Mouse (Mus musculus): ENCODE results near the gene 1700034J05Rik. TPM values are rescaled to one million over a fixed set of nuclear protein-coding genes. Genes with fewer than 3 reads are reported as not detected.

The 1700034J05Rik gene
- total and polyA plus RNA-seq, 3 experiments = not detected

DNA sequence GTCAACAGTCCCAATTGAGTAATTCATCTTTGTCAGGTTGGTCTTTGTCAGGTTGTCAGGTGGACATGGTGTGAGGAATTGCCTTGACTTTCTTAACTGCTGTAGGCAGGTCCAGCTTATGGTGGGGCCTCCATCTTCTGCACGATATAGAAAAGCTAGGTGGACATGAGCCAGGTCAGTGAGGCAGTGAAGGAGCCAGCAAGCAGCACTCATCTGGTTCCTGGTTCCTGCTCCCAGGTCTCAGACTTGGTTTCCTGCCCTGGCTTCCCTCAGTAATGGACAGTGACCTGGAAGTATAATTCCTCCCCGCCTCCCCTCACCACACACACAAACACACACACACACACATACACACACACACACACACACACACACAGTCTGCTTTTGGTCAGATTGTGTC, 41.2 kb upstream of the 1700034J05Rik start:
- Histone ChIP-seq H3K9ac (ENCODE audit: insufficient read depth, low read depth) (no peak overlapping the region), H3K4me3 (replicated peaks in 1 of 3; ENCODE audit: low read depth in 2 of 3, low read length in 2 of 3, poor library complexity in 1 of 3) (no peak overlapping the region), H3K4me2 (ENCODE audit: insufficient read depth, low read depth, poor library complexity, severe bottlenecking) (no peak overlapping the region), H3K27ac (ENCODE audit: insufficient read depth, low read depth) (no peak overlapping the region), H3K36me3 (replicated peaks in 1 of 2; ENCODE audit: control insufficient read depth in 1 of 2, insufficient read depth in 1 of 2, low read length in 1 of 2) (peaks cover 7 to 64% of the 10 kb centered on the region in 2 experiments), H3K9me3 (replicated peaks; ENCODE audit: low read length) (no peaks in the 10 kb centered on the region), H3K4me1 (ENCODE audit: control insufficient read depth in 1 of 2, insufficient read depth in 2 of 2) (no peaks in the 10 kb centered on the region), H3K27me3 (replicated peaks) (no peaks in the 10 kb centered on the region), H3K79me2 (replicated peaks; ENCODE audit: control insufficient read depth, extremely low read depth, insufficient read depth, poor library complexity, severe bottlenecking) (no peaks in the 10 kb centered on the region)
- TF ChIP-seq ETS1 (conservative IDR thresholded peaks at IDR 0.05; ENCODE audit: low read depth, low read length) (no peak), GABPA (IDR thresholded peaks at IDR 0.05; ENCODE audit: insufficient replicate concordance, low read depth, low read length) (no peak), MAFK (IDR thresholded peaks at IDR 0.05; ENCODE audit: insufficient replicate concordance, low read length) (no peak), TCF12 (IDR thresholded peaks at IDR 0.05; ENCODE audit: low read depth, low read length) (no peak), ZNF384 (IDR thresholded peaks at IDR 0.05; ENCODE audit: low read depth, low read length) (no peak), PAX5 (IDR thresholded peaks at IDR 0.05; ENCODE audit: low read length) (no peak), JUND (conservative IDR thresholded peaks at IDR 0.05; ENCODE audit: low read depth, low read length) (no peak), MYC (IDR thresholded peaks at IDR 0.05; ENCODE audit: low read depth, low read length) (no peak), ZMIZ1 (IDR thresholded peaks at IDR 0.05; ENCODE audit: low read depth, low read length) (no peak), HCFC1 (IDR thresholded peaks at IDR 0.05; ENCODE audit: low read depth, low read length) (no peak), USF1 (IDR thresholded peaks at IDR 0.05; ENCODE audit: low read depth, low read length) (no peak), SMC3 (IDR thresholded peaks at IDR 0.05; ENCODE audit: low read depth, low read length) (no peak), JUN (IDR thresholded peaks at IDR 0.05; ENCODE audit: insufficient read depth, low read depth, low read length) (no peak), NRF1 (IDR thresholded peaks at IDR 0.05; ENCODE audit: low read depth, low read length) (no peak), SIN3A (IDR thresholded peaks at IDR 0.05; ENCODE audit: low read length) (no peak), EP300 (IDR thresholded peaks at IDR 0.05; ENCODE audit: low read length) (no peak), MEF2A (IDR thresholded peaks at IDR 0.05; ENCODE audit: borderline replicate concordance, low read depth, low read length) (no peak), IRF4 (IDR thresholded peaks at IDR 0.05; ENCODE audit: low read depth, low read length) (no peak)
- no peak for DNase-seq (ENCODE audit: extremely low read depth)
- dilution Hi-C loops (cut with MboI; ENCODE audit: extremely low pct_ligation_motif_present, extremely low pct_unique_long_range_greater_than_20kb, low sequenced_read_pairs) (no loop called here), in situ Hi-C loops (cut with MboI; ENCODE audit: low pct_ligation_motif_present, low pct_unique_long_range_greater_than_20kb, low sequenced_read_pairs) (loop anchor here (10.0 to 25.0 kb wide), 2 partner anchors 161 to 333 kb away; no protein-coding TSS in a partner anchor)

DNA sequence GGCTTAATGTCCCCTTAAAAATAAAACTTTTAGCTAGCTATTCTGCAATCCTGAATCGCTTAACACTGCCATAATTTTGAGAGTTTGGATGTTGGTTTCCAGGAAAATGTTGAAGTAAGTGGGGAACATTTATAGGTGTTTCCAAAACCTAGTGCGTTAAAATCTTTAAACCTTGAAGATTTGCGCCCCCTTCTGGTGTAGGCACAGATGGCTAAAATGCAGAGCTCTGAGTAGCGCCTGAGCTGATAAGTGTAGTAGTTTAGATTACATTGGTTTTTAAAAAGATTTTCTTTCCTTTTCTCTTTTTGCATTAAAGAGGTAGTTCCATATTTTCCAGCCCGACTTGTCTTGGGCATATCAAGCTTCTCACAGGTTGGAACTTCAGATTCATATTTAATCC, 40.0 kb upstream of the 1700034J05Rik start:
- H3K4me2 ChIP-seq (ENCODE audit: insufficient read depth, low read depth, poor library complexity, severe bottlenecking) = no peak overlapping the region
- H3K27me3 ChIP-seq (replicated peaks) = no peaks in the 10 kb centered on the region
- peaks cover 6 to 57% of the 10 kb centered on the region in 2 experiments for H3K36me3 ChIP-seq (replicated peaks in 1 of 2; ENCODE audit: control insufficient read depth in 1 of 2, insufficient read depth in 1 of 2, low read length in 1 of 2)
- TF ChIP-seq SMC3 (IDR thresholded peaks at IDR 0.05; ENCODE audit: low read depth, low read length) (peak; percentile 79), NRF1 (IDR thresholded peaks at IDR 0.05; ENCODE audit: low read depth, low read length) (no peak), HCFC1 (IDR thresholded peaks at IDR 0.05; ENCODE audit: low read depth, low read length) (no peak), MAZ (IDR thresholded peaks at IDR 0.05; ENCODE audit: low read depth, low read length) (0 out of 2 replicates have a peak, but pooled peaks have one; percentile 16), E2F4 (IDR thresholded peaks at IDR 0.05; ENCODE audit: insufficient replicate concordance, low read depth, low read length) (no peak), CTCF (conservative IDR thresholded peaks at IDR 0.05 in 1 of 2, IDR thresholded peaks at IDR 0.05 in 1 of 2; ENCODE audit: low read depth in 2 of 2, low read length in 2 of 2) (peak; percentile 41 to 84), MYC (IDR thresholded peaks at IDR 0.05; ENCODE audit: low read depth, low read length) (0 out of 2 replicates have a peak, but pooled peaks have one; percentile 28), ZC3H11A (IDR thresholded peaks at IDR 0.05; ENCODE audit: low read depth, low read length) (peak; percentile 60), TCF12 (IDR thresholded peaks at IDR 0.05; ENCODE audit: low read depth, low read length) (0 out of 2 replicates have a peak, but pooled peaks have one; percentile 23), RAD21 (IDR thresholded peaks at IDR 0.05; ENCODE audit: low read depth, low read length) (peak; percentile 75), ELF1 (IDR thresholded peaks at IDR 0.05; ENCODE audit: low read depth, low read length) (no peak)
- peak; percentile 36 for DNase-seq (ENCODE audit: extremely low read depth)
- no peaks in the 10 kb centered on the region for H3K4me1 ChIP-seq (ENCODE audit: control insufficient read depth in 1 of 2, insufficient read depth in 2 of 2)
- H3K4me3 ChIP-seq (replicated peaks in 1 of 3; ENCODE audit: low read depth in 2 of 3, low read length in 2 of 3, poor library complexity in 1 of 3) = no peak overlapping the region
- no peak overlapping the region for H3K27ac ChIP-seq (ENCODE audit: insufficient read depth, low read depth)
- no peak overlapping the region for H3K9ac ChIP-seq (ENCODE audit: insufficient read depth, low read depth)
- dilution Hi-C loops (cut with MboI; ENCODE audit: extremely low pct_ligation_motif_present, extremely low pct_unique_long_range_greater_than_20kb, low sequenced_read_pairs) (no loop called here), in situ Hi-C loops (cut with MboI; ENCODE audit: low pct_ligation_motif_present, low pct_unique_long_range_greater_than_20kb, low sequenced_read_pairs) (loop anchor here (10.0 to 25.0 kb wide), 2 partner anchors 159 to 332 kb away; no protein-coding TSS in a partner anchor)
- H3K79me2 ChIP-seq (replicated peaks; ENCODE audit: control insufficient read depth, extremely low read depth, insufficient read depth, poor library complexity, severe bottlenecking) = no peaks in the 10 kb centered on the region
- H3K9me3 ChIP-seq (replicated peaks; ENCODE audit: low read length) = no peaks in the 10 kb centered on the region

All from CH12.LX (cell line).